Mouse (Mus musculus) E14TG2a.4 (cell line): ENCODE results near the gene Fam126a.

Experiments
- CTCF ChIP-seq: conservative IDR thresholded peaks from 2 replicates; pipeline ENCODE4 v1.5.1; 2014; ENCODE audit warnings: low read length
- NANOG ChIP-seq: IDR thresholded peaks from 2 replicates; pipeline ENCODE4 v1.6.1; 2014; ENCODE audit warnings: borderline replicate concordance, low read length, mixed read lengths
- POU5F1 ChIP-seq: IDR thresholded peaks from 2 replicates; pipeline ENCODE4 v1.6.1; 2014; ENCODE audit warnings: low read length, borderline replicate concordance

DNA sequence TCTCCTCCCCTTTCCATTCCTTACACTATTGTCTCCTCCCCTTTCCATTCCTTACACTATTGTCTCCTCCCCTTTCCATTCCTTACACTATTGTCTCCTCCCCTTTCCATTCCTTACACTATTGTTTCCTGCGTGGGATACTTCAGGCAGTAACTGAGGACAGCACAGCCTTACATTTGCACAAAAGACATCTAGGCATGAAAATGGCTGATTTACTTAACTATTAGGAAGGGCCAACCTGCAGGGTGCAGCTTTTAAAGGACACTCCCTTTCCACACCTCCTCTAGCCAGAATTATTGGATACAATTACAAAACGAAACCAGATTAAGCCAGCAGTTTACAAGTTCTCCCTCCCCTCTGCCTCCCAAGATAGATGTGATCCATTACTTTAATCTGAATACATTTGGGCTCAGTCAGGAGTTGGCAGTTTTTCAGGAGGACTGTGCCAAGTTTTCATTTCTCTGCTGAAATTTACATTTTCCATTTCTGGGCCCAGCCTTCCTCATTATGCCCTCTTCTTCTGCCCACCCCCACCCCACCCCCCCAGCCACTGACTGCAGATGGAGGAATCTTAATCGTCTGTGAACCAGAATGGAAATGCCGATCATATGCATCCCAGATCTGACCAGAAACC, 15.6 kb upstream of the Fam126a start:
- TF ChIP-seq POU5F1 = no peak
- no peak for TF ChIP-seq CTCF
- no peak for TF ChIP-seq NANOG
